Mouse (Mus musculus) heart, embryonic 11.5 days (tissue): ENCODE data around the gene Ddi1. TPM values are rescaled to one million over a fixed set of nuclear protein-coding genes. Genes with fewer than 3 reads are reported as not detected.
"Not testable (repeated sequence)": the region's sequence is repeated elsewhere in the genome, so short reads cannot be mapped to it uniquely, and the experiment has no call there.

Experiments
- ATAC-seq: fragments of 200-750 bp; cut with Nextera tagmentation; replicated peaks from 2 replicates; pipeline ENCODE4 v1.8.0; 2017; ENCODE audit warnings: moderate library complexity; ENCODE audit not compliant: insufficient number of reproducible peaks, low FRiP score, low TSS enrichment
- H3K27ac ChIP-seq: fragments of 300-500 bp; sonication (generic); 2 replicates; pipeline ENCODE4 v1.5.1; 2014; ENCODE audit warnings: mild to moderate bottlenecking, low read depth, low read length
- H3K27me3 ChIP-seq: fragments of 300-500 bp; sonication (generic); 2 replicates; pipeline ENCODE4 v1.6.1; 2014; ENCODE audit warnings: mild to moderate bottlenecking, low read length, mixed read lengths; ENCODE audit not compliant: control insufficient read depth, insufficient read depth
- H3K36me3 ChIP-seq: fragments of 300-500 bp; sonication (generic); 2 replicates; pipeline ENCODE4 v1.6.1; 2014; ENCODE audit warnings: mild to moderate bottlenecking, low read length, moderate library complexity, mixed read lengths; ENCODE audit not compliant: control insufficient read depth, insufficient read depth
- H3K4me1 ChIP-seq: fragments of 300-500 bp; sonication (generic); 2 replicates; pipeline ENCODE4 v1.6.1; 2014; ENCODE audit warnings: low read length; ENCODE audit not compliant: control insufficient read depth, insufficient read depth
- H3K4me2 ChIP-seq: fragments of 300-500 bp; sonication (generic); 2 replicates; pipeline ENCODE4 v1.6.1; 2014; ENCODE audit warnings: mild to moderate bottlenecking, moderate library complexity
- H3K4me3 ChIP-seq: fragments of 300-500 bp; sonication (generic); 2 replicates; pipeline ENCODE4 v1.5.1; 2014; ENCODE audit warnings: low read depth, low read length
- H3K9ac ChIP-seq: fragments of 300-500 bp; sonication (generic); 2 replicates; pipeline ENCODE4 v1.6.1; 2014; ENCODE audit warnings: mild to moderate bottlenecking, low read depth, low read length, moderate library complexity
- H3K9me3 ChIP-seq: fragments of 300-500 bp; sonication (generic); replicated peaks from 2 replicates; pipeline ENCODE4 v1.6.1; 2016; ENCODE audit warnings: low read length; ENCODE audit not compliant: control insufficient read depth
- WGBS: fragments of 180-500 bp; shearing (Covaris S2); extraction: QIAGEN DNeasy Blood & Tissue Kit; methylation state at CpG from one replicate; pipeline ENCODE4 v1.1.7; 2014; ENCODE audit not compliant: insufficient replicate concordance; 5-methylcytosine and 5-hydroxymethylcytosine counted together
- polyA plus RNA-seq: library from polyadenylated mRNA; unstranded; fragments of >200 nt; fragmentation: Nextera tagmentation; extraction: Ambion mirVana; gene quantifications from 2 replicates; pipeline ENCODE4 v1.2.1, GENCODE M21; 2014

Ddi1 gene
- polyA plus RNA-seq, 1 experiment from 2014 or later, result 0.07 TPM

GRCm38 (mm10) chr9:6276395-6276794 is 6.7 kb upstream of the Ddi1 start:
- no peaks in the 10 kb centered on the region for H3K4me1 ChIP-seq
- no peak for ATAC-seq
- no peak overlapping the region for H3K27ac ChIP-seq
- no peaks in the 10 kb centered on the region for H3K27me3 ChIP-seq
- no peaks in the 10 kb centered on the region for H3K36me3 ChIP-seq
- H3K4me3 ChIP-seq, result no peak overlapping the region
- no peak overlapping the region for H3K4me2 ChIP-seq
- H3K9ac ChIP-seq, result no peak overlapping the region
- WGBS, result 76% methylated on average over 1 of the region's 1 CpGs
- H3K9me3 ChIP-seq, result no peaks in the 10 kb centered on the region

DNA sequence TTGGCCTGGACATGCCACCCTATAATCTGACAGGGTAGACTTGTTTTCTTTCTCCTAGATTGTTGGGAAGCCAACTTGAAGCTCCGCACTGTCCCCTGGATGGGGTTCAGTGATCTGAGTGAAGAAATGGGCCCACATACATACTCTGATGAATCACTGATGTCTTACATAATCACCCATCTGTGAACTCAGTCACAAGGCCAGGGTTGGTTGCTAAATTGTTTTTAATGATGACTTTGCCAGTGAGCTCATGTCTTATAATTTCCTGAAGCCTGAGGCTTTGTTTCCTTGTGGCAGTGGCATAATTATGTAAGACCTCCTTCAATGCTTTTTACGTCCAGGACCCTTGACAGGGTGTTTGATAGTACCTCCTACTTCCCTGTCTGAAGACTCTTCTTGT is 4.8 kb downstream of the Ddi1 start:
- H3K4me2 ChIP-seq, result no peak overlapping the region
- H3K27ac ChIP-seq, result no peak overlapping the region
- H3K27me3 ChIP-seq, result no peaks in the 10 kb centered on the region
- H3K4me3 ChIP-seq, result no peak overlapping the region
- no peaks in the 10 kb centered on the region for H3K9me3 ChIP-seq
- H3K36me3 ChIP-seq, result no peaks in the 10 kb centered on the region
- 79% methylated on average over 2 of the region's 2 CpGs for WGBS
- H3K4me1 ChIP-seq, result no peaks in the 10 kb centered on the region
- no peak overlapping the region for H3K9ac ChIP-seq
- no peak for ATAC-seq

DNA sequence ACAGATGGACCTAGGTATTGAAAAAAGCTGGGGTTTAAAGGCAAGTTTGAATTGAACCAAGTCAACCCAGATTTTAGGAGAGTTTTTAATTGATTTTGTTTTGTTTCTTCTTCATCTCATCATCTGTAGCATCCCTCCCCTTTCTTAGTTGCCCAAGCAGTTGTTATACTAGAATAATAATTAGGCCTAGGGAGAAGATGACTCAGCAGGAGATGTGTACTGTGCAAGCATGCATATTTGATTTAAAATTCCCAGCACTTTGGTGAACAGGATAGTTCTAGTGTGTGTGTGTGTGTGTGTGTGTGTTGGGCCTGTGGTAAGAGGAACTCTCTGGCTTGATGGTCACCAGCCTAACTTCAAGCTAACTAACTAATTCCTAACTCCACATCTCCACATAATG is 12.6 kb downstream of the Ddi1 start:
- H3K36me3 ChIP-seq, result no peaks in the 10 kb centered on the region
- no peak overlapping the region for H3K27ac ChIP-seq
- no peak overlapping the region for H3K4me2 ChIP-seq
- H3K4me3 ChIP-seq, result no peak overlapping the region
- no peaks in the 10 kb centered on the region for H3K4me1 ChIP-seq
- H3K9ac ChIP-seq, result no peak overlapping the region
- no peaks in the 10 kb centered on the region for H3K9me3 ChIP-seq
- ATAC-seq, result no peak
- H3K27me3 ChIP-seq, result no peaks in the 10 kb centered on the region

DNA sequence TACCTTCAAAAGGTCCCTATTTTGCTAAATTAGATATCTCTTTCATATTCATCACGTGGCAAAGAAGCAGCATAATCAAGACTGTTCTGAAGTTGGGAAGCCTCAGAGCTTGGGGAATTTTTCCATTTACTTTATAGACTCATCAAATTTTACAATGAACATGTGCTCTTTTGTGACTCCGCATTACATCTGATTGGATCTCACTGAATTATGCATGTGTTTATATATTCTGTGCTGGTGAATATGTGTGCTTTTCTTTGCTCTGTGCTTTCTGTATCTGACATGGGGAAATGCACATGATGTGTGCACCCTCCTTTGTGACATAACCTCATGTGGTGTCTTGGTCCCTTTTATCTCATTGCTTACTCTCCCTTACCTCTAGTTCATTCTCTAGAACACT is 17.7 kb downstream of the Ddi1 start:
- 80% methylated on average over 2 of the region's 2 CpGs for WGBS
- ATAC-seq, result no peak

GRCm38 (mm10) chr9:6250320-6250719 is 19.3 kb downstream of the Ddi1 start:
- H3K4me3 ChIP-seq, result no peak overlapping the region
- H3K4me2 ChIP-seq, result no peak overlapping the region
- no peaks in the 10 kb centered on the region for H3K4me1 ChIP-seq
- 66% methylated on average over 1 of the region's 1 CpGs for WGBS
- H3K9me3 ChIP-seq, result no peaks in the 10 kb centered on the region
- no peak overlapping the region for H3K9ac ChIP-seq
- H3K36me3 ChIP-seq, result no peaks in the 10 kb centered on the region
- no peak for ATAC-seq
- no peak overlapping the region for H3K27ac ChIP-seq
- no peaks in the 10 kb centered on the region for H3K27me3 ChIP-seq

More for the DNA sequence above, 17.7 kb downstream of the Ddi1 start:
- Histone ChIP-seq H3K27ac (no peak overlapping the region), H3K9me3 (no peaks in the 10 kb centered on the region), H3K36me3 (no peaks in the 10 kb centered on the region), H3K9ac (no peak overlapping the region), H3K4me1 (no peaks in the 10 kb centered on the region), H3K27me3 (no peaks in the 10 kb centered on the region), H3K4me3 (no peak overlapping the region), H3K4me2 (no peak overlapping the region)

- not testable (repeated sequence) for H3K4me2 ChIP-seq, H3K4me1 ChIP-seq, H3K9me3 ChIP-seq, H3K9ac ChIP-seq, H3K27me3 ChIP-seq, H3K4me3 ChIP-seq, H3K36me3 ChIP-seq, ATAC-seq, H3K27ac ChIP-seq
- 91% methylated on average over 1 of the region's 1 CpGs for WGBS
Measured at GRCm38 (mm10) chr9:6235982-6236381, 33.7 kb downstream of the Ddi1 start.

GRCm38 (mm10) chr9:6217505-6217904 is 52.1 kb downstream of the Ddi1 start:
- H3K4me3 ChIP-seq, result no peak overlapping the region
- no peak overlapping the region for H3K4me2 ChIP-seq
- H3K27me3 ChIP-seq, result no peaks in the 10 kb centered on the region
- WGBS, result 68% methylated on average over 1 of the region's 1 CpGs
- H3K9me3 ChIP-seq, result no peaks in the 10 kb centered on the region
- H3K4me1 ChIP-seq, result no peaks in the 10 kb centered on the region
- H3K36me3 ChIP-seq, result no peaks in the 10 kb centered on the region
- no peak overlapping the region for H3K27ac ChIP-seq
- no peak for ATAC-seq
- no peak overlapping the region for H3K9ac ChIP-seq

DNA sequence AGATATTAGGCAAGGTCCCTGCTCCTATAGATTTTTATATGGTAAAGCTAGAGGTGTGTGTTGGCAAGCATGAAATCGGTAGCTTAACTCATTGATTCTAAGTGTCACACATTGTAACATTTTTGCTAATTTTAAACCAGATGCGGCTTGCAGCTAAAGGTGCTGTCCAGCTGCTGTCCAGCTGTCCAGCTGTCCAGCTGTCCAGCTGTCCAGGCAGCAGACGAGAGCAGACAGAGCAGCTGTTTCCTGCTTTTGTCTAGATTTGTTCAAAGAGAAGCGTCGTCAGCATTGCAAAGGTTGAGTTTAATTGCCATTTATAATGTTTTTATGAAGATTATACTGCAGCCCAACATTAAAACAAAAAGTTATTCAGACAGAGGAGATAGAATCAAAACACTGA is 56.8 kb downstream of the Ddi1 start:
- Histone ChIP-seq H3K36me3 (no peaks in the 10 kb centered on the region), H3K4me1 (no peaks in the 10 kb centered on the region), H3K27me3 (no peaks in the 10 kb centered on the region), H3K27ac (no peak overlapping the region), H3K9me3 (no peaks in the 10 kb centered on the region), H3K4me2 (no peak overlapping the region), H3K4me3 (no peak overlapping the region), H3K9ac (no peak overlapping the region)
- WGBS, result 65% methylated on average over 5 of the region's 5 CpGs
- ATAC-seq, result no peak
